Mouse (Mus musculus): ENCODE results near the gene Cblb.

The Cblb gene

DNA sequence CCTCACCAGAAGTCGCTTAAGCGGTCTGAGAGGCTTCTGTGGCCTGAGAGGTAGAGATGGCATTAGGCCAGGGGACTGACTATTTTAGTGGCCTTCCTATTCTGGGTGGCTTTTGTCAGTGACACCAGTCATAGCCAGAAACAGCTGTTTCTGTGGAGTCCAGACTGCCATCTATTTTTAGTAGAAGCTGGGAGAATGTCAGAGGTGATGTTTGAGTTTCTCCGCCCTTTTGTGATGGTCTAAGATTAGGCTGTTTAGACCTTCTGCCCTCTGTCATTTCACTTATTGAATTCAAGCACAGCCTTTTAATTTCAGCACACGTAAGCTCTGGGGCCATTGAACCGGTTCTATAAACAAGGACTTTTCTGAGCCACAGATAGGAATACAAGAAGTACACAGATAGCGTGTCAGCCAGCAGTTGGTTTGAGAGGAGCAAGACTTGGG is 40.8 kb downstream of the Cblb start:
- no peak for DNase-seq (ENCODE audit: low spot score)

DNA sequence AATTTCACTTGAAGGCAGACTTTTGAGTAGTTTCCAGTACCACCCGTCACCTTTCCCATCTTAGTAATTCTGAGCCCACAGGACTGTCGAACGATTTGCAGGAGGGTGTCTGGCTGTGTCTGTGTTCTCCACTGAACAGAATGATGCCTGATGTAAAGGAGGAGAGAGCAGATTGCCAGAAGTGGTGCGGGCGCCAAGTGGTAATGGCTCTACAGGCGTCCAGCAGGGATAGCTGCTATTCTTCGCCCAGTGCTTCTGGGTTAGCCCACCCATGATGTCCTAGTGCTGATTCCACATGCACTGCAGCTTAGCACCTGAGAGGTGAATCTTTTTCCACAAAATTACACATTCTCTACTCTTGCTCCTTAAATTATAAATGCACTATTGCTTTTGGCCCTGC is 45.6 kb downstream of the Cblb start:
- no peak for DNase-seq (ENCODE audit: low spot score)

DNA sequence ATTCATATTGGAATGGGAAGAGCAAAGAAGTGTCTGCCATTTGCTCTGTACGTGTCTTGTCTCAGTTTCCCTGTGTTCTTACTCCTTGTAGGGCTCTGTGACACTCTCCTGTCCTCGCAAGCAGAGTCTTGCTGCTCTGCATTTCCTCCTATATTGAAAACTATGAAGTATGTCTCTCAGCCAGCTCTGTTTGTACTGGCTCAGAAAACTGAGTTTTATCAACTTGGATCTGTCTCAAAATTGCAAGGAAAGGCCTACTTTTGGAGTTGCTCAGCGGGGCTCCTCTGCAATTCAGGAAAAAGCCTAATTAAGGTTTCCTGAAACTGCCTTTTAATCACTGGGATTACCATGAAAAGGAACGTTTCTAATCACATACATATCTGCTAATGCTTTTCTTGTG is 46.9 kb downstream of the Cblb start:
- DNase-seq (ENCODE audit: low spot score), result no peak

DNA sequence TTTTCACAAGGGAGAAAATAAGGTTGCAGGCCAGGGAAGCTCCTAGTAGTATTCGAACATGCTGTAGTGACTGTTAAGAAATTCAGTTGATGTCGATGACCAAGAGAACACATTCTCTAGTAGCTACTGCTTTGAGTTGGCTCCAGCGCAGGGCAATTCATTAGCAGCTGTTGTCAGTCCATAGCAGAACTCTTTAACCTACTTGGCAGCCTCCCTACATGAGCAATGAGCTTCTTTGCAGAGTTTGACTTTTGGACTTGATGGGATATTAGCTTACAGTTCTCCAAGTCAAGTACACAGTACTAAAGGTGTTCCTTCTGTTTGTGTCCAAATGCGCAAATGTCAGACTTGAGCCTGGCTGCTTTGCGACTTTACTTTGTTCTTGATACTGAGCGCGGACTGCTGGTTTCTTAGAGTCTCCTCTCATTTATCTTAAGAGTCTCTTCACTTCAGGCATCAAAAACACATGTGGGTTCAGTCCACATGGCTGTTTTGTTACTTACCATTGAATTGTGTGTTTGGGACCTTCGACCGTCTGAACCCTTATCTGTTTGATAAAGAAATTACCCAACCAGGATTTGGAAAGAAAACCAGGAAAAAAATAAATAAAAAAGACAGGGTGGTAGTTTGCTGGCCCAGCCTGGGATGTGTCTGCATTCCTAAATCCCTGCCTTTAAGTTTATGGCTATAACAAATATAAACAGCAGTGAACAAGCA is 47.9 kb downstream of the Cblb start:
- no peak for DNase-seq (ENCODE audit: low spot score)

DNA sequence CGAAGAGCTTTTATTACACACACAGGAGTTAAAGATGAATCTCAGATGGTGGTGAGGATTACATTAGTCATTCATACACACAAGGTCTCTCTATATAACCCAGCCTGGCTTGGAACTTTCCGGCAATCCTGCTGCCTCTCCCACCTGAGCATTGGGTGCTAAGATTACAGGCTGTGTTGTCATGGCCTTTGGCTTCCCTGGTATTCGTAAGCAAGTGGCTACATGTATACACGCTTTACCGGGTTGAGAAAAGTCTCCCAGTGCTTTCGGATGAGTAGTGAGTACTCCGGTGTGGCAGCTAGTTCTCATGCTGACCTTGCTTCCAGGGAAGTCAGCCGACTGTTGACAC is 48.4 kb downstream of the Cblb start:
- no peak for DNase-seq (ENCODE audit: low spot score)

DNA sequence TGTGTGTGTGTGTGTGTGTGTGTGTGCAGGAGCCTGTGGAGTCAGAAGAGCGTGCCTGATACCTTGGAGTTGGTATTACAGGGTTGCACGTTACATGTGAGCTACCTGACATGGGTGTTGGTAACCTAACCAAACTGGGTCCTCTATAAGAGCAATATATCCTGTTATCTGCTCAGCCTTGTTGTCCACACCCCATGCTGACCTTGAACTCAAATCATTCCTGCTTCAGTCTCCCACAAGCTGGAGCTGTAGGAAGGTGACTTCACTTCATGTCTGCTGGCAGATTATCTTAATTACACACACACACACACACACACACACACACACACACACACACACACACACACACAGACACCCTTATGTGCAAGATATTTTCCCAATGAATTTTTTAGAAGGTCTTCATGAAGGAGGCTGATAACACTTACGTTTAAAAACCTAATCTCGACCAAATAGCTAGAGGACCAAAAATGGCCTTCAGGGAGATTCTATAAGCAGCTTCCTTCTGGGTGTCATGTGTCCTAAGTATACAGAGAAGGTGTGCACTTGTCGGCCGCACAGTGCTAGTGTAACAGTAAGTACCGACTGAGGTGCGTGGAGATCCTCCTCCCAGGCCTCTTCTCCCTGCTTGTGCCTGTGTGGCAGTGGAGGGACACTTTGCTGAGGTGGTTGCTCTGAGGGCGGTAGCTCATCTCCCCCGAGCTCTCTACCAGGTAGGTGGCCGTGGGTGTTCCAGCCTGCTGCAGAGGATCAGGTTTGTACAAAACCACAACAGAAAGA is 49.8 kb downstream of the Cblb start:
- DNase-seq (ENCODE audit: low spot score), result no peak

DNA sequence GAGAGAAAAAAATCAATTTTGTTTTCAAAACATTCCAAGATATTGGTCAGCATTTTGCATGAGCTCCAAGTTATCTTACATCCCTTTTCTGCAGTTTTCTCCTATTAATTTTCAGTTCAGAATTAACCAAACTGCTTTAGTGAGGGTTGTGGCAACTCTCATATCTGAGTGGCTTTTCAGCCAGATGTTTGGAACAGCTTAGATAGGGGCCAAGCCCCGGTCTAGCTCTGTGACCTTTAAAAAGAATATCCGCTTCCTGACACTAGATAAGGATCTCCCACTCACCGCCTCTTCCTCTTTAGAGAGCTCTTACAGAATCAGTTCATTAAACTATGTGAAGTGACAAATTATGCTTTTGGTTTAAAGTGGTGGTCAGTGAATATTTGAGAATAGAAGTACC is 50.7 kb downstream of the Cblb start:
- DNase-seq (ENCODE audit: low spot score), result no peak

DNA sequence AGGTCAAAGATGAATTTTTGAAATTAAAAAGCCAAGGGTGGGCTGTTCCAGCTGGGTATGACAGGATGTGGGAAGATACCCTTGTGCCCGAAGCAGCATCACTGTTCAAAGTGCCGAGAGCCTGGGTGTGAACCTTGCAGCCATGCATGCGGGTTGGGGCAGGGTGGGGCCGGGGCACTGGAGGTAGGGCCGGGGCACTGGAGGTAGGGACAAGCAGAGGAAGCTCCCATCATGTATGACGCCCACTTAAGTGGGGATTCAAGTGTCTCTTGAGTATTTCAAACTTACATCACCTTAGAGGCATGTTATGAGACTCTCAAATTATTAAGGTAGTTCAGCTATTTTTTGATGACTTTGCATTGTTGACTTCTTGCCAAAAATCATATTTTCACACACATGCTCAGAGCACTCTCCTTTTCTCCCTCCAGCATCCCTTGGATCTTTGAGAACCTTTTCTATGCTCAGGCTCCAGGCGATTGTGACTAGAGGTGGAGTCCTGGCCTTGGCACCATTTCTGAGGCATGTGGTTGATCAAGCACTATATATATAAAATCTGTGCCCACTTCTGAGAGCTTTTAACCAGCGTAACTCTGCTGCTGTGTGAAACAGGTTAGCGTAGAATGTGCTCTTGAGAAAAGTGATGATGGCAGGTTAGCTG is 55.9 kb downstream of the Cblb start:
- no peak for DNase-seq (ENCODE audit: low spot score)

DNA sequence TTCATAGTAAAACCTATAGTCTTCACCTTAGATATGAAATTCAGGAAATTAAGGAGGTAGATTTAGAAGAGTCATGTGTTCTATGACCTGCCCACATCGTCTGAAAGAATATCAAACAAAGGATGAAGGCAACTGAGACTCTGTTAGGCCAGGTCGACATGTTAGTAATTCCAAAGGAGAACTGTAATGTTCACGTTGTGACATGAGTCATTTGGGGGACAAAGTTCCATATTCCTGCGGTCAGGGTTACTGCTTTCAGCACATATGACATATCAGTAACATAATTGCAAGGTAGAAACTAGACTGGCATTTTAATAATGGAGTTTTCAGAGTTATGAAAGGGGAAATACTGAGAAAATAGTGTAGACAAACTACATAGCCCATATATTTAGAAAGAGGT is 58.3 kb downstream of the Cblb start:
- no peak for DNase-seq (ENCODE audit: low spot score)

DNA sequence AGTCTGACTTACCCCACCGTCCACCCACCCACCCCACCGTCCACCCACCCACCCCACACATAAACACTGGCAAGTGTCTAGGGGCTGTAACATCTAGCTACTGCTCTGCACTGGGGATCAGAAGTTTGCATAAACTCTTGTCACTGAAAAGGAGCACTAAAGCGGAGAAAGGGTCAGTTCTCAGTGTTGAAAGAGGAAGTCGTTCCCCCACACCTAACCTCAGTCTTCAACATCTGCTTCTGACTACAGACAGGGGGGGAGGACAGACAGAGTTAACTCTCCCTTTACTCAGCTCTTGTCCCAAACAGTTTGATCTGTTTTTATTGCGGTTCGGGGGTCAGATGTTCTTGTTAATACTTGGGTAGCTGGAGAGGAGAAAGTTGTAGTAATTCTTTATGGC is 59.9 kb downstream of the Cblb start:
- DNase-seq (ENCODE audit: low spot score), result no peak

DNA sequence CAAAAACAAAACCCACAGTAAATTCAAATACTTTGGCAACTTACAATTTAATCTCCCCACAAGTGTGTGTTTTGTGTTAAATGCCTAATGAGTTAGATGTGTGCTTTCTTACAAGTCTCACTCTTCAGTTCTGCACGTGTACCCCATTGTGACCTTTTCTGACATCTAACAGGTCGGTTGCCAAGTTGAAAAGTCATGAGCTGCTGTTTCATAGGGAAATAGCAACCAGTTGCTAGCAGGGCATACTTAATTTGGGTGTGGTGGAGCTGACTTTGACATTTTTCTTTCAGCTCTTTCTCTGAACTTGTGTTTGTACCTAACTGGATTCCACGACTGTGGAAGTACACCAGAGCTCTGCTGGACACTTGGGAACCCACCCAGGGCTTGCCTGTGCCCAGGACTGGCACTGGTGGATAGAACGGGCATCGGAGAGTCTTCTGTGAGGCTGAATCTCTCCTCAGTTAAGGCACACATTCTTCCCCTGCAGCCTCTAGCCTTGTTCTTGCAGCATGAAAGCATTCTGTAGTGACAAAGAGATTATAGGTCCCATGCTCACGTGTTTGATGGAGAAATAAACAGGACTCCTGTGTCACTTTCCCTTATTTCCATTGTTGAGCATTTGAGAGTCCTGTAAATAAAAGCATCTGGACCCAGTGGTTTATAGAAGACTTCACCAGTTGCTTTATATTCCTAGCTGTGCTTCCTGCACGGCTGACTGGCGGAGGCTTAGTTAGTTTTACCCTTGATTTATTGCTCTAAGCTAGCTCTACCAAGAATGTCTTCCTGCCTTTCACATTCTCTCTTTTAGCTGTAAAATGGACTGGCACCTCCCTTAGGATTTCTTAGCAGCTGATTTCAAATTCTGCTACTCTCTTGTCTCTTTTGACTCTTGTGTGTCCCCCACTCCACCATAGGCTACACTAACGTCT is 62.6 kb downstream of the Cblb start:
- DNase-seq (ENCODE audit: low spot score), result no peak

DNA sequence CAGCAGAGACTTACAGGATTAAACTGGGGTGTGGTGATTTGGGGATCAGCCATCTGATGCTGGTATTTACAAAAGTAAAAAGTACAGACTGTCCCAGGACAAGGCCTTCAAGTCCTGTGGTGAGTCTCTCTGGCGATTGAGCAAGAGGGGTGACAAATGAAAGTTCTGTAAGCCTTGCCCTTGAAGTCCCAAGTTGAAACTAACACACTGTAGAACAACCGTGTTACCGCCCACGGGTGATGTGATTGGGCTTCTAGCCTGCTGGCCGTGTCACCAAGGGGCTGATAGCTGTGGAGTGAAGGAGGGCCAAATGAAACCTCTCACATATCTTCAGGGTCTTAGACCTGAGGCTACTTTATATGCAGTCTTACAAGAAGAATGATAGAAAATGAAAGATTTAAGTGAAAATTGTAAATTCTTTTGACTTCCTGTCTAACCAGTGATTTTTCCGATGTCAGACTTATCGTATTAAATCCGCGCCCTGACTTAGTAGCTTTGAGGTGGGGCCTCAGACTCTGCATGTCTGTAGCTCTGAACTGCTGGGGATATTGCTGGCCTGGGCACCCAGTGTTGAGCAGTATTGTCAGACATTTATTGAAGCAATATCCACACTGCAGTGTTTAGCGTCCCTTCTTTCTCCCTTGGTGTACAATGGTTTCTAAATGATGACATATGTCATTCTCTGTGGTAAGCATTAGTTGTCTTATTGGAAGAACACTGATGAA is 63.9 kb downstream of the Cblb start:
- DNase-seq (ENCODE audit: low spot score), result no peak

DNA sequence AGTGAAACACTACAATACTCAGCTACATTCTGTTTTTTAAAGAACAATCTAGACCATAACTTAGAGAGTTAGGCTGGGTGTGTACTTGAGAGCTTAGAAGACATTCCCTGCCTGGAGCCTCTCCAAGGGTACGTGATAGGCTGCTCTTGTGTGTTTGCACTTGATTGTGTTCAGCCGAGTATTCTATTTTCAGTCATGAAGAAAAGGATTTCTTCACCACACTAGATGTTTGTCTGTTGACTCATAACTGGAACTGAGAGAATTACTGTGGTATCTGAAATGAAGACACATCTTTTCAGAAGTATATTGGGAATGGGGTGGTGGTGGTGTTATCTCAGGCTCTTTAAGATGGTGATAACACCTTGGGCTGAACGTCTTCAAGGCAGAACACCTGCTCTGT is 64.6 kb downstream of the Cblb start:
- DNase-seq (ENCODE audit: low spot score), result no peak

DNA sequence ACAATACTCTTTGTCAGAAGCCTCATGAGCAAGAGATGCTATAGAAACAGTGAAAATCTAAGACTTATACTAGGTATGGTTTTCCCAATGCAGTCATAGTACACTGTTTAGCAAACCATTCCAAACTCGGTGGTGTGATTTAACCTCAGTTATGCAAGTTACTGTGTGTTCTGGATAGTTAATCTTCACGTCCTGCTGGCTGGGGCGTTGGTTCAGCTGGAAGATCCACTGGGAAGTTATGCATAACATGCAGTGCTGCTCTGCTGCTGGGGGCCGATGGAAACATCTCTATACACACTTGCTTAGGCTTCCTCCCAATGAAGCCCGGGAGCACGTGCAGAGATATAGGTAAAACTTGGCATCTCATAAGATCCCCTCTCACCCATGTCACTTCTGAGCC is 69.4 kb downstream of the Cblb start:
- DNase-seq (ENCODE audit: low spot score), result no peak

DNA sequence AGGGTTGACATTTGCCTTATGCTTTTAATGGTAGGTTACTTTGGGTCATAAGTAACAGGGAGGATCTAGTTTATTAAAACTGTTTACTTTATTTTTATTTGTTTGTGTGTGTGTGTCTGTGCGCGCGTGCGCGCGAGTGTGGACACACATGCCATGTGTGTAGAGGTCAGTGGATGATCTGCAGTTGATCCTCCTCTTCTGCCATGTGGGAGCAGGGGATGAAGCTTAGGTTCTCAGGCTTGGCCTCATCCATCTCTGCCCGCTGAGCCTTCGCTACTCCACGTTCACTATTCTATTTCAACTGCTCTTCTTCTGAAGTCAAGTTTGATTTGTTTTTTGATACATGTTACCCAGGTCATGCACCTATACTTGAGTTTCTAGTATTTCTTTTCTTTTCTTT is 73.6 kb downstream of the Cblb start:
- no peak for DNase-seq (ENCODE audit: low spot score)

DNA sequence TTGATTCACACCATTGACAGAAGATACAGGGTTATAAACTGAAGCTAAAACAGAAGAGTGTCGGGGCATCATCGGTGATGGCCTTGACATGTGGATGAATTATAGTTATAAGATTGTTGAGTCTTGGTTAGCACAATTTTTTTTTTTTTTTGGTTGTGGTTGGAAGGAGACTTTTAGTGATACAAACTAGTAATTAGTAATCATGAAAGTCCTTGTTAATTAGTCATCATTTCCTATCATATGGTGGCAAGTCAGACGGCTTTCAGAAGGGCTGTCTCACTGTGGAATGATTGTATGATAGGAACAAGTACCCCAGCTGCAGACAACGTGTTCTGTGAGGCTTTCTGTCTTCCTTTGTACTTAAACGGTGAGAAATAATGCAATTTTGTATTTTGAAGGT is 76.8 kb downstream of the Cblb start:
- DNase-seq (ENCODE audit: low spot score), result no peak

DNA sequence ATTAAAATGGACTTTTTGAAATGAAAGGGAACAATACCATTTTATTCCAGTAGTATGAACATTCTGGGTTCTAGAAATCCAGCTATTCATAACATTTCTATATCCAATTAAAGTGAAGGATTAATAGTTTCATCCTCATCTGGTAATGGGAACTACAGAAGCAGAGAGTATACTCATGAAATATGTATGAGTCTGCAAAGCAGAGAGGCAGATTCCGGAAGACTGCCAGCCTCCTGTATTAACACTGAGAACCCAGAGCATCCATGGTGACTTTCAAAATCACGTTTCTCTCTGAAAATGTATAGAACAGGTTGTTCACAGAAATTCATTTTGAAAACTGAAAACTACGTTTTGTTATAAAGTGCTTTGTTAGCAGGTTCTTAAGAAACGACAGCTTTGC is 83.4 kb downstream of the Cblb start:
- DNase-seq (ENCODE audit: low spot score), result no peak

DNA sequence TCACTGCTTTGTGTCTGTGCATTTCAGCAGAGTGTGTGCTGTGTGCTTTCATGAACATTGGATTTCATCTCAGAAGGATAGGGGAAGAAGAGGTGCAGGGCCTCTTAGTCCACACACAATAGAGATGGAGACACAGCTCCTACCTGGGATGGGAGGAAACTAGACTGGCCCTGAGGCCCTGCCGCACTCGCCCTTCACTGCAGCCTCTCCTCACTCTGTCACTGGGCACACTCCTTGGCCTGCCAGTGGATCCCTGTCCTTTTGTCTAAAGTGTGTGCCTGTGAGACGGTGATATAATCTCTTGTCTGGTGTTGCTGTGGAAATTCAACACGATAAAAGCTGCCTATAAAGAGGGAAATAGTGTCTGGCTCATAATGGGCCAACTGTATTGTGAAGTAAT is 88.0 kb downstream of the Cblb start:
- DNase-seq (ENCODE audit: low spot score), result no peak

DNA sequence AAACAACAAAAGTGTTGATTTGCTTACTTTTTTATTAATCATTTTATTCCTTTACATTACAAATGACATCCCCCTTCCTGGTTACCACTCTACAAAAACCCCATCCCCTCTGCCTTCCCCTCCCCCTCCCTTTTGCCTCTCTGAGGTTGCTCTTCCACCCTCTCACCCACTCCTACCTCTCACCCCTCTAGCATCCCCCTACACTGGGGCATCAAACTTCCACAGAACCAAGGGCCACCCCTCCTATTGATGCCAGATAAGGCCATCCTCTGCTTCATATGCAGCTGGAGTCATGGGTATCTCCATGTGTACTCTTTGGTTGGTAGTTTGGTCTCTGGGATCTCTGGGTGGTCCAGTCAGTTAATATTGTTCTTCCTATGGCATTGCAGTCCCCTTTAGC is 93.9 kb downstream of the Cblb start:
- no peak for DNase-seq (ENCODE audit: low spot score)

DNA sequence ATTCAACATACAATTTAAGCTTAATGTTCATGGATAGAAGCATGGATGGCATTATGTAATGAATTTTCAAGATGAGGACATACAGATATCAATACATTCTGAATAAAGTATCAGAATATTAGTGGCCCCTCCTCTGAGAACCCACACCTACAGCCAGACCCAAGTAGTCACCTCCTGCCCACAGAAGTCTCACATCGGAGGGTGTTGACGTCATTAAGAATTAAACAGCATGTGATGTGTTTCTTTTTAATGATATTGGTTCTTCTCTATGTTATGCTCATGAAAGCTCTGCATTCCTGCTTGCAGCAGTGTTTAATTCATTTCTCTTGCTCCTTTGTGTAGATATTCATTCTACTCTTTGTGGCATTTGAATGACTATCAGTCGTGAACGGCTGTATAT is 94.9 kb downstream of the Cblb start:
- DNase-seq (ENCODE audit: low spot score), result no peak

DNA sequence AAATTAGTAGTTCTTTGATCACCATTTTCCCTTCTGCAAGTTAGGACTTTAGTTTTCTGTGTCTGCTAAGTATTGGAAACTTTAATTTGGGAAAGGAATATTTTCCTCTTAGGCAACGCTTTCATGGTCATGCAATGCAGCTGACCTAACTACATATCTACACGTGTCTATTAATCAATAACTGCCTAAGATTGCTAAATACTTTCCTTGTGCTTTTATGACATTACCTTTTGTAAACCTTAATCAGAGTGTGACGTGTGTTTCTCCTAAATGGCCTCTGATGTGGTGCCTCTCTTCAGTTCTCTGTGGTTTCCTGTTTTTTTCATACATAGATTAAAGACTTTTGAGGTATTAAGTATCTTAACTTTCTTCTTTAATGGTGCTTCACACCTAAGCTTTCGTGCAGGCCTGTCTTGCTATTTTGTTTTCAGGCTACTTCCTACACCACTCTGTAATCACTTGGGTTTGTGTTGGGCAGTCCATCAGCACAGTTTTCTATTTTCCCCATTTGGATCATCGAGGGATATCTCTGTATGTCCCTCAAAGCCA is 98.4 kb downstream of the Cblb start:
- DNase-seq (ENCODE audit: low spot score), result no peak
